Mouse (Mus musculus): ENCODE measurements at regions not wholly inside any gene's neighbourhood (a gene's known extent, or its start where the extent isn't known, plus 50 kb on each side); places are given as distances from the start of the nearest gene placed in this dataset.
"Not testable (repeated sequence)": the region's sequence is repeated elsewhere in the genome, so short reads cannot be mapped to it uniquely, and the experiment has no call there.

DNA sequence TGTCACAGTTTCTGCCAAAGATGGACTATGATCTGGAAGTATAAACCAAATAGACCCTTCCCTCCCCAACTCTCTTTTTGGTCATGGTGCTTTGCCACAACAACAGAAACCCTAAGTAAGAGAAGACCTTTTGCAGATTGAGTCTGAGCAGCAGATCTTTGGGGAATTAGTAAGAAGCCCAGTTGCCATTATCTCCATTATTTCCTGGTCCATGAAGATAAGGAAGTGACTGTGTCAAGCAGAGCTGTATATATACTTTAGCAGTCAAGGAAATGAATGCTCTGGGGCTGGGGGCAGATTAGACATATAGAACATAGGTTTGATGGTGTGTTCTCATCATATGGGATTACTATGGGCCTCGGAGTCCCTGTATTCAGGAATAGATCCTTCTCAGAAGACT is 117.8 kb upstream of the C9orf72 start:
- no peak for DNase-seq

DNA sequence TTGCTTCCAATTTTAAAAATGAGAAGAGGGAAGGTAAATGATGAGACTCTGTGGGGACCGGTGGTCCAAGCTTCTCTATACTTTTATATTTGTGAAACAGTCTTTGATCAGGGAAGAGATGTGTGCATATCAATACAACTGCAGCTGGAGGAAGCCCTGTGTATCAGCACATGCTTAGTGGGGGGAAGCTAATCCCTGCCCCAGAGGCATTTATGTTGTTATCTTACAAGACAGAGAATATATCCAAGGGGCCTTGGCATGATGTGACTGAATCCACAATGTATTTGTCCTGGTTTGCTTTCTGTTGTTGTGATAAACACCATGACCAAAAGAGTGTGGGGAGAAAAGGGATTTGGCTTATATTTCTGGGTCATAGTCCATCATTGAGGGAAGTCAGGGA is 105.2 kb upstream of the C9orf72 start:
- no peak for DNase-seq

DNA sequence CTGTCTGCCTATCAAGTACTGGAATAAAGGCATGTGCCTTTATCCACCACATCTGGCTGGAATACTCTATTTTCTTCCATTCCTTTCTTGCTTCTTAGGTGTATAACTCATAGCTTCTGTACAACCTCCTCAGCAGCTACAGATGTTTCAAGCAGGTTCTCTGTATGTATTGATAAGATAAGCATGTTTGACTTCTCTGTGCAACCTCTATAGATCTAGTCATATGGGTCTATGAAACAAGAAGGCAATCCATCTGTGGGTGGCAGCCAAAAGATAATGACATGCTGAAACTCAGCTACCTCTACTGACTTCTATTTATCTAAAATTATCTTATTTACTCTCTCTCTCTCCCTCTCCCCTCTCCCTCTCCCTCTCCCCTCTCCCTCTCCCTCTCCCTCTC is 99.3 kb upstream of the C9orf72 start:
- no peak for DNase-seq

GRCm38 (mm10) chr4:35322432-35323173 is 96.6 kb upstream of the C9orf72 start:
- no peak for DNase-seq

- peak; percentile 15 for DNase-seq
Measured at GRCm38 (mm10) chr4:35310396-35310977, 84.5 kb upstream of the C9orf72 start.

GRCm38 (mm10) chr4:35308221-35308620 is 82.2 kb upstream of the C9orf72 start:
- DNase-seq, result no peak

DNA sequence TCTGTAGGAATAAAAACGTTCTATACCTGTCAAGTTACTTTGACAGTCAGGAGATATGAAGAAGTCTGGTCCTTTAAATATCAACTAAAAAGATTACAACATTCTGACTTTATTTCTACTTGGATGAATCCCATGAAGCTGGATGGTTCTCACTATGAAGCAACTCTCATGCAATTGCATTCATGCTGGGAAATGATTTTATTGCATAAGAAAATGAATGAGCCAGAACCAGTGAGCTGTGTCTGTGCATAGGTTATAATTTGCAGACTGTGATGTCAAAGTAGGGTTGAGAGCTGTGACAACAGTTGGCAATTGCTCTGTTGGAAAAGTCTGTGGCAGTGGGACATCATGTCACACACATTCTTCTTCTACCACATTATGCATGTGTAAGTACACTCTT is 79.2 kb upstream of the C9orf72 start:
- DNase-seq, result no peak

- DNase-seq, result no peak
Measured at GRCm38 (mm10) chr4:35300848-35301247, 74.9 kb upstream of the C9orf72 start.

DNA sequence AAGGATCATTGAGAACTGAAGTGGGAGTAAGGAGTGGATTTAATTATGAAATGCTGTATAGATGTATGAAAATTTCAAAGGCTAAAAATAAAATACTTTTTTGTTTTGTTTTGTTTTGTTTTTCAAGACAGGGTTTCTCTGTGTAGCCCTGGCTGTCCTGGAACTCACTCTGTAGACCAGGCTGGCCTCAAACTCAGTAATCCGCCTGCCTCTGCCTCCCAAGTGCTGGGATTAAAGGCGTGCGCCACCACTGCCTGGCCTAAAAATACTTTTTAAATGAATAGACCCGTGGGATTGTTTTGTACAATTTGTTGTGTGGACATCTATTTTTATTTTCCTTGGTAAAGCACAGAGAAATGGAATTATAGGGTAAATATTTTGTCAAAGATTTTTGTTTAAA is 74.4 kb upstream of the C9orf72 start:
- DNase-seq, result not testable (repeated sequence)

DNA sequence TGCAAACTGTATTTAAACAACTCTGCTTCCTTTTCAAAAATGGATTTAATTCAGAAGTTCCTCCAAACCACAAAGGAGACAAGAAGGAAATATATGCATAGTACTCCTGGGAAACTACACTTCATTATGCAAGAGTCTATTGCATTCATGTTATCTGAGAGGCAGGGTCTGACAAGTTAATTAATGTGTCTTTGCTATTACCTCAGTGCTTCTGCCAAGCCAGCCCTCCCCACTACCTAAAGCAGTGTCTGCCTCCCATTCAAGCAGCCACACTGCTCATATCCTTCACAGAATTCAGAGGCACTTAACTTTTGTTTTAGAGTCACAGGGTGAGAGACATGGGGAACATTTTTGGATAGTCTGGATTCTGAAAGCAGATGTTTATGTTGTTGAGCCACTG is 58.6 kb upstream of the C9orf72 start:
- DNase-seq, result no peak
